Mouse (Mus musculus): ENCODE results near the gene Vps4b. TPM values are rescaled to one million over a fixed set of nuclear protein-coding genes. Genes with fewer than 3 reads are reported as not detected.

Gene Vps4b
- polyA plus RNA-seq, 1 experiment from 2014 or later = 71.1 TPM

DNA sequence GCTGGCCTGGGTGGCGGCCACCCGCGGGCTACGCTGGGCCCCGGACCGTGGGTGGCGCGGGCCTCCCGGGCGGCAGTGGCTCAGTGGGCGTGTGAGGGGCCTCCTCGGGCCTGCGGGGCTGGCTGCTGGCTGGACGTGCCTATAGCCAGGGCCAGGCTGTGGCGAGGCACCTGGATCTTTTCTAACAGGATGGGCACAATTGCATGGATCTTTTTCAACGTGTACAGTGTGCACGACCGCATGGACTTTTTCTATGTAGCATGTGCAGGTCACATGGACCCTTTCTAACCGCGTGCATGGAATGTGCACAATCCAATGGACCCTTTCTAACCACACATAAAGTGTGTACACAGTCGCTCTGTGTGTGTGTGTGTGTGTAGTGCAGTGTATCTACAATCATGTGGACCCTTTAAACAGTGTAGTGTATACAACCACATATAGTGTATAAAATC, 82.0 kb downstream of the Vps4b start:
- 3% methylated on average over 21 of the region's 21 CpGs for WGBS
- H3K9ac ChIP-seq = peak overlapping the region; percentile 85
- peak; percentile 83 for ATAC-seq (ENCODE audit: insufficient read depth)

More for the DNA sequence above, 82.0 kb downstream of the Vps4b start:
- no peak for TF ChIP-seq CTCF (IDR thresholded peaks at IDR 0.05; ENCODE audit: low read depth)
- Histone ChIP-seq H3K27me3 (ENCODE audit: insufficient read depth, low read length) (no peaks in the 10 kb centered on the region), H3K36me3 (ENCODE audit: insufficient read depth) (no peaks in the 10 kb centered on the region), H3K9me3 (ENCODE audit: low read depth, low read length) (no peaks in the 10 kb centered on the region), H3K4me1 (ENCODE audit: insufficient read depth) (peaks cover 6% of the 10 kb centered on the region; the same call in 1 of the 2 replicates), H3K4me2 (peak overlapping the region; percentile 98), H3K27ac (ENCODE audit: low read depth) (peak overlapping the region; percentile 95), H3K4me3 (ENCODE audit: low read depth, low read length) (peak overlapping the region; percentile 73)
- DNase-seq = peak; percentile 64

Other genes with a start within 250 kb of the Vps4b start
- 16.2 and 16.5 TPM in 2 replicates for gene Bcl2, start 82.5 kb downstream of the Vps4b start, polyA plus RNA-seq (2014; fragmentation: Nextera tagmentation; extraction: Ambion mirVana)
- gene Kdsr, start 37.0 kb downstream of the Vps4b start, polyA plus RNA-seq (2014; fragmentation: Nextera tagmentation; extraction: Ambion mirVana) = 15.9 and 16.5 TPM in 2 replicates
- gene Serpinb5, start 64.4 kb upstream of the Vps4b start, polyA plus RNA-seq (2014; fragmentation: Nextera tagmentation; extraction: Ambion mirVana) = 0.09 and 0.18 TPM in 2 replicates
- 0.64 and 1.6 TPM in 2 replicates for gene Serpinb12, start 137.7 kb upstream of the Vps4b start, polyA plus RNA-seq (2014; fragmentation: Nextera tagmentation; extraction: Ambion mirVana)
- gene Serpinb13, start 184.3 kb upstream of the Vps4b start, polyA plus RNA-seq (2014; fragmentation: Nextera tagmentation; extraction: Ambion mirVana) = not detected in 2 replicates

Data from lung, embryonic 14.5 days (tissue).